Mouse (Mus musculus): ENCODE measurements around the gene Abca12. TPM values are rescaled to one million over a fixed set of nuclear protein-coding genes. Genes with fewer than 3 reads are reported as not detected.

The Abca12 gene
- total RNA-seq, 1 experiment from 2014 or later, result not detected

Other genes starting within 250 kb of the Abca12 start
- gene Atic, start 142.2 kb upstream of the Abca12 start, total RNA-seq (2021), result 63.4 and 66.8 TPM in 2 replicates
- gene Fn1, start 238.3 kb upstream of the Abca12 start, total RNA-seq (2021), result 26.8 and 42.6 TPM in 2 replicates